Mouse (Mus musculus) stomach, embryonic 15.5 days (tissue): Measurements from ENCODE around the gene Hnrnpa0. TPM values are rescaled to one million over a fixed set of nuclear protein-coding genes. Genes with fewer than 3 reads are reported as not detected.

Experiments used
- ATAC-seq: fragments of 200-750 bp; cut with Nextera tagmentation; 2 replicates; pipeline ENCODE4 v1.8.0; 2017; ENCODE audit warnings: low read depth, moderate number of reproducible peaks, moderate TSS enrichment; ENCODE audit not compliant: insufficient read depth, low FRiP score
- H3K27ac ChIP-seq: fragments of 300-500 bp; sonication (generic); 2 replicates; pipeline ENCODE4 v1.5.1; 2015; ENCODE audit warnings: mild to moderate bottlenecking, inconsistent platforms
- H3K27me3 ChIP-seq: fragments of 300-500 bp; sonication (generic); replicated peaks from 2 replicates; pipeline ENCODE4 v1.6.1; 2015; ENCODE audit warnings: inconsistent platforms
- H3K36me3 ChIP-seq: fragments of 300-500 bp; sonication (generic); 2 replicates; pipeline ENCODE4 v1.6.1; 2015; ENCODE audit warnings: inconsistent platforms
- H3K4me1 ChIP-seq: fragments of 300-500 bp; sonication (generic); 2 replicates; pipeline ENCODE4 v1.6.1; 2015; ENCODE audit warnings: inconsistent platforms
- H3K4me2 ChIP-seq: fragments of 300-500 bp; sonication (generic); 2 replicates; pipeline ENCODE4 v1.6.1; 2015; ENCODE audit warnings: mild to moderate bottlenecking, inconsistent platforms
- H3K4me3 ChIP-seq: fragments of 300-500 bp; sonication (generic); replicated peaks from 2 replicates; pipeline ENCODE4 v1.5.1; 2015; ENCODE audit warnings: inconsistent platforms
- H3K9ac ChIP-seq: fragments of 300-500 bp; sonication (generic); 2 replicates; pipeline ENCODE4 v1.6.1; 2015; ENCODE audit warnings: inconsistent platforms
- H3K9me3 ChIP-seq: fragments of 300-500 bp; sonication (generic); 2 replicates; pipeline ENCODE4 v1.6.1; 2016; ENCODE audit warnings: inconsistent platforms
- WGBS: fragments of 180-500 bp; shearing (Covaris S2); methylation state at CpG from one replicate; pipeline ENCODE4 v1.1.7; 2015; 5-methylcytosine and 5-hydroxymethylcytosine counted together
- polyA plus RNA-seq: library from polyadenylated mRNA; unstranded; fragments of >200 nt; fragmentation: Nextera tagmentation; extraction: Ambion mirVana; gene quantifications from 2 replicates; pipeline ENCODE4 v1.2.1, GENCODE M21; 2015

The Hnrnpa0 gene
- 34.1 and 34.7 TPM in 2 replicates for polyA plus RNA-seq

GRCm38 (mm10) chr13:58128396-58128767 is at the start of gene Hnrnpa0:
Hnrnpa0 (minus strand) TSS chr13:58128556.
- 0% methylated on average over 34 of the region's 62 CpGs for WGBS
- peak; percentile 91 for ATAC-seq

GRCm38 (mm10) chr13:58177511-58178208 is 49.3 kb upstream of the Hnrnpa0 start:
- H3K36me3 ChIP-seq, result peaks cover 34% of the 10 kb centered on the region
- ATAC-seq, result no peak
- no peak overlapping the region for H3K4me3 ChIP-seq
- H3K4me2 ChIP-seq, result no peak overlapping the region
- no peaks in the 10 kb centered on the region for H3K9me3 ChIP-seq
- H3K4me1 ChIP-seq, result no peaks in the 10 kb centered on the region
- no peak overlapping the region for H3K27ac ChIP-seq
- no peak overlapping the region for H3K9ac ChIP-seq
- H3K27me3 ChIP-seq, result no peaks in the 10 kb centered on the region
- 90% methylated on average over 9 of the region's 9 CpGs for WGBS

More at GRCm38 (mm10) chr13:58128396-58128767, at the start of gene Hnrnpa0:
- Histone ChIP-seq H3K4me3 (peak within 1 kb of the TSS; percentile 91), H3K4me2 (peak within 1 kb of the TSS; percentile 65), H3K27me3 (no peaks in the 10 kb centered on the region), H3K36me3 (no peaks in the 10 kb centered on the region), H3K4me1 (peaks cover 15% of the 10 kb centered on the region), H3K9me3 (no peaks in the 10 kb centered on the region), H3K9ac (peak within 1 kb of the TSS; percentile 95), H3K27ac (peak within 1 kb of the TSS; percentile 98)

- no peak for ATAC-seq
- peaks cover 33% of the 10 kb centered on the region for H3K36me3 ChIP-seq
- WGBS, result 71% methylated on average over 3 of the region's 3 CpGs
- no peak overlapping the region for H3K4me3 ChIP-seq
- no peak overlapping the region for H3K9ac ChIP-seq
- no peaks in the 10 kb centered on the region for H3K4me1 ChIP-seq
- no peak overlapping the region for H3K27ac ChIP-seq
- no peaks in the 10 kb centered on the region for H3K9me3 ChIP-seq
- H3K4me2 ChIP-seq, result no peak overlapping the region
- H3K27me3 ChIP-seq, result no peaks in the 10 kb centered on the region
These were observed 47.7 kb upstream of the Hnrnpa0 start for GRCm38 (mm10) chr13:58176105-58176504.

DNA sequence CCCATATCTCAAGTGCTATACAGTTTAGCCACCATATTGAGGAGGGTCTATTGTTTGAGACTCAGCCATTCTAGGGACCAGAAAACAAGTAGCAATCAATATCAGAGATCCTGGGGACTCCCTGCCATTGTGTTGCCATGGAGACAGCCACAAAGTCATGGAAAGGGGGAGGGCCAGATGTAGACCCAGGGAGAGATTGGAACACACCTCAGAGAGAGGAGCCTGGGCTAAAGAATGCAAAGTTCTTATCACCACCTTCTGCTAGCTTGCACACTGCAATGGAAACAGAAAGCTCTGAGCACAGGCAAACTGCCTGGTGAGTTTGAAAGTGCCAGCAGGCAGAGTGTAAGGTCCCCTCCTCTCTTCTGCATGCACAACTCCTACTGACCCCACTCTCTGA is 39.8 kb upstream of the Hnrnpa0 start:
- peaks cover 22% of the 10 kb centered on the region; the same call in 1 of the 2 replicates for H3K36me3 ChIP-seq
- no peaks in the 10 kb centered on the region for H3K27me3 ChIP-seq
- no peaks in the 10 kb centered on the region for H3K9me3 ChIP-seq
- no peak overlapping the region for H3K27ac ChIP-seq
- no peak overlapping the region for H3K4me2 ChIP-seq
- no peaks in the 10 kb centered on the region for H3K4me1 ChIP-seq
- no peak overlapping the region for H3K9ac ChIP-seq
- ATAC-seq, result no peak
- no peak overlapping the region for H3K4me3 ChIP-seq

DNA sequence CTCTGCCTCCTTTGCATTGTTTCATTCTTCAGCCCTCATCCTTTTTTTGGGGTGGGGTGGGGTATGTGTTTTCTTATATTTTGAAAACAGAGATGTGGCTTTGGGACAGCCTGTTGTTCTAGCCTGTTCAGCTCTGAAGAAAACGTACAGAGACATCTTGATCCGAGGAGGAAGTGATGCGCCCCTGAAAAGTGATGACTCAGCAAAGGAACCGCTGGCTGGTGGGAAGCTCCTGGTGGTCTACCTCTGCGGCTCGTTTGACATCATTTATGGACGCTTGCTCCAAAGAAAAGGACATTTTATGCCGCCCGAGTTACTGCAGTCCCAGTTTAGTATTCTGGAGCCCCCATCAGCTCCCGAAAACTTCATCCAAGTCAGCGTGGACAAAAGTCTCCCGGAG is 35.0 kb upstream of the Hnrnpa0 start:
- H3K4me1 ChIP-seq, result peaks cover 2% of the 10 kb centered on the region; the same call in 1 of the 2 replicates
- H3K4me3 ChIP-seq, result no peak overlapping the region
- ATAC-seq, result no peak
- no peak overlapping the region for H3K27ac ChIP-seq
- H3K27me3 ChIP-seq, result no peaks in the 10 kb centered on the region
- H3K4me2 ChIP-seq, result no peak overlapping the region
- peaks cover 28% of the 10 kb centered on the region for H3K36me3 ChIP-seq
- H3K9ac ChIP-seq, result no peak overlapping the region
- 95% methylated on average over 12 of the region's 12 CpGs for WGBS
- no peaks in the 10 kb centered on the region for H3K9me3 ChIP-seq

GRCm38 (mm10) chr13:58160761-58161160 is 32.4 kb upstream of the Hnrnpa0 start:
- H3K36me3 ChIP-seq, result peaks cover 28% of the 10 kb centered on the region
- H3K9ac ChIP-seq, result no peak overlapping the region
- no peak for ATAC-seq
- H3K9me3 ChIP-seq, result no peaks in the 10 kb centered on the region
- peaks cover 3% of the 10 kb centered on the region; the same call in 1 of the 2 replicates for H3K4me1 ChIP-seq
- no peak overlapping the region for H3K27ac ChIP-seq
- no peak overlapping the region for H3K4me2 ChIP-seq
- 93% methylated on average over 15 of the region's 15 CpGs for WGBS
- H3K4me3 ChIP-seq, result no peak overlapping the region
- H3K27me3 ChIP-seq, result no peaks in the 10 kb centered on the region

DNA sequence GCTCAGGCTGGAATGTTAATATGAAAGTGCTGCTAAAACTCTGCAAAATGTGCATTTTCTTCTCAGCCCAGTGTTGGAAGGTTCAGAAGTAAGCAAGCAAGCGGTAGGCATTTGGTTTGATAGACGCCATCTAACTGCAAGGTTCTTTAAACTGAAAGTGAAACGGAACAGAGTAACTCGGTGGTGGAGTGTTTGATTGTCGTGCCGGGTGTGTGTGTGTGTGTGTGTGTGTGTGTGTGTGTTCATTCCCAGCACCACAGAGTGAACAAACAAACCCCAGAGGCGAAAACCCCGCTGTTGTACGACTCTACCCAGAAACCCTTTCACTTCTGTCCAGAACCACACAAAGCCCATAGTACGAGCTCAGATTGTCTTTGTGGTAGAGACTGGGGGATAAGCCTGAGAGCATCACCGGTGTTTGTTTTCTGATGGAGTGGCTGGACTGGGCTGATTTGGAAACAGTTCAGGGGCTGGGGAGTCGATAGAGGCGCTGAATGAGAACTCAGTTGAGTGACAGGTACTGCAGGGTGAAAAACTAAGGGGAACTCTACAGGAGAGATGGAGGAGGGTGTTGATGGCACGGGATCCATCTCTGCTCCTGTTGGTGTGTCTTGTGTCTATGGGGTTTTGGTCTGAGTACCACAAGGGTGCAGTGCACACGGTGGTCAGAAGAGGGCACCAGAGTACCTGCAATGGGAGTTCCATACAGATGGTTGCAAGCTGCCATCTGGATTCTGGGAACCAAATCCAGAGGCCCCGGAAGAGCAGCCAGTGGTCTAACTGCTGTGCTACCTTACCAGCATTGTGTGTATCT is 29.9 kb upstream of the Hnrnpa0 start:
- peak overlapping the region; percentile 61 for H3K9ac ChIP-seq
- peaks cover 3% of the 10 kb centered on the region; the same call in 1 of the 2 replicates for H3K4me1 ChIP-seq
- peak overlapping the region; percentile 63 for H3K27ac ChIP-seq
- WGBS, result 8% methylated on average over 16 of the region's 16 CpGs
- H3K4me2 ChIP-seq, result peak overlapping the region; percentile 94
- H3K36me3 ChIP-seq, result peaks cover 24% of the 10 kb centered on the region
- H3K9me3 ChIP-seq, result no peaks in the 10 kb centered on the region
- H3K27me3 ChIP-seq, result no peaks in the 10 kb centered on the region
- ATAC-seq, result peak; percentile 42; the same call in 1 of the 2 replicates
- peak overlapping the region; percentile 90 for H3K4me3 ChIP-seq

DNA sequence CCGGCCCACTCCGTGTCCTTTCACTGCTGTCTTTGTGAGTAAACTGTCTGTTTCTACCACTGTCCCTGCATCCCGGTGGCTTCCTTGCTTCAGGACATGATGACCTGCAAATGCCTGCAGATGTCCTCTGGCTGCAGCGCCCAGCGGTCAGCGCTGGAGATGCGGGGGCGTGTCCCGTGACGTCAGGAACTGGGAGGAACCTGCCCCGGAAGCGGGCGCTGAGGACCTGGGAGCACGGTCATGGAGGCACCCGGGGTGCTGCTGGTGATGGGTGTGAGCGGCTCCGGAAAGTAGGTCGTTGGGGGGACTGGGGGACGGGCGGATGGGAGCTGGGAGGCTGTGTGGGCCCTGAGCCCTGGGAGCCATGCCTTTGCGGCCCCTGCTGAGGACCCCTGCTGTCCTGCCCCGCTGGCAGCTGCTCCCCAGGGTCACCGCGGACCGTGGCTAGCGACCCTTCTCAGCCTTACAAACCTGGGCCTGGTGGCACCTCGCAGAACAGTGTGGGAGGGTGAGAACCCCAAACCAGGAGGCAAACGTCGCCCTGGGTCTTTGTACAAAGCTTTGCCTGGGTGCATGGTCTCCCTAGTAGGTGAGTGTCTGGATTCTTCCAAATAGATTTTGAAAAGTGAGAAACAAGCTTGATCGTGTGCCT is 29.2 kb upstream of the Hnrnpa0 start, which contains the start of gene Idnk:
Gene Idnk, plus strand, starts transcription at position 203 of the 652 bp plus-strand sequence.
- H3K36me3 ChIP-seq, result peaks cover 20% of the 10 kb centered on the region
- peak within 1 kb of the TSS; percentile 94 for H3K4me2 ChIP-seq
- no peaks in the 10 kb centered on the region for H3K9me3 ChIP-seq
- H3K4me1 ChIP-seq, result peaks cover 3% of the 10 kb centered on the region; the same call in 1 of the 2 replicates
- peak within 1 kb of the TSS; percentile 63 for H3K27ac ChIP-seq
- whole genome bisulfite sequencing, result 0% methylated on average over 30 of the region's 30 CpGs
- no peaks in the 10 kb centered on the region for H3K27me3 ChIP-seq
- H3K4me3 ChIP-seq, result peak within 1 kb of the TSS; percentile 90
- H3K9ac ChIP-seq, result peak within 1 kb of the TSS; percentile 61
- ATAC-seq, result peak; percentile 90

DNA sequence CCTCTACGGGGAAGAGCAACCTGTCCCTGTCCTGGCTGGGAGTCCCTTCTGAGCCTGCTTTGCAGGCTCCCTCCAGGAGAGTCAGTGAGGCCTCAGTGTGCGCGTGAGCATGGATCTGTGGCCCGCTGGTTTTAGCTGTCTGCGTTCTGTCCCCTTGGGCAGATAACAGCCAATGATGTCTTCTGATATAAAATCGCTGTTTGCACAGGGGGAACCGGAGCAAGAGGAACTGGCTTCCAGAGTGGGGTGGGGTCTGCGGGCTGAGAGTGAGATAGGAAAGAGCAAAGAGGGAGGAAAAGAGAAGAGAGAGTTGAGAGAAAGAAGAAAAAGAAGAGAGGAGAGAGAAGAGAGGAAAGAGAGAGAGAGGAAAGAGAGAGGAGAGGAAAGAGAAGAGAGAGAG is 28.7 kb upstream of the Hnrnpa0 start:
- Histone ChIP-seq H3K9me3 (no peaks in the 10 kb centered on the region), H3K9ac (no peak overlapping the region), H3K27ac (no peak overlapping the region), H3K4me2 (peak overlapping the region; percentile 94), H3K36me3 (peaks cover 18% of the 10 kb centered on the region), H3K27me3 (no peaks in the 10 kb centered on the region), H3K4me1 (peaks cover 3% of the 10 kb centered on the region; the same call in 1 of the 2 replicates), H3K4me3 (peak overlapping the region; percentile 90)
- no peak for ATAC-seq
- 19% methylated on average over 8 of the region's 8 CpGs for WGBS

- Histone ChIP-seq H3K36me3 (peaks cover 10% of the 10 kb centered on the region), H3K4me1 (peaks cover 3% of the 10 kb centered on the region; the same call in 1 of the 2 replicates), H3K4me3 (no peak overlapping the region), H3K9me3 (no peaks in the 10 kb centered on the region), H3K9ac (no peak overlapping the region), H3K27me3 (no peaks in the 10 kb centered on the region), H3K27ac (no peak overlapping the region), H3K4me2 (no peak overlapping the region)
- no peak for ATAC-seq
- 90% methylated on average over 2 of the region's 2 CpGs for WGBS
These were observed 27.7 kb upstream of the Hnrnpa0 start for GRCm38 (mm10) chr13:58156031-58156430.

- no peak overlapping the region for H3K27ac ChIP-seq
- 77% methylated on average over 11 of the region's 11 CpGs for WGBS
- no peak for ATAC-seq
- H3K9ac ChIP-seq, result no peak overlapping the region
- H3K36me3 ChIP-seq, result no peaks in the 10 kb centered on the region
- H3K4me3 ChIP-seq, result no peak overlapping the region
- H3K27me3 ChIP-seq, result no peaks in the 10 kb centered on the region
- no peaks in the 10 kb centered on the region for H3K4me1 ChIP-seq
- H3K4me2 ChIP-seq, result no peak overlapping the region
- no peaks in the 10 kb centered on the region for H3K9me3 ChIP-seq
These were observed 22.1 kb upstream of the Hnrnpa0 start for GRCm38 (mm10) chr13:58150442-58150841.
